Mouse (Mus musculus): ENCODE results near the gene Cox20. TPM values are rescaled to one million over a fixed set of nuclear protein-coding genes. Genes with fewer than 3 reads are reported as not detected.
A peak's percentile ranks its signal among the peaks of the same experiment; 100 is the strongest.

Cox20 gene
- total and polyA plus RNA-seq, 2 experiments from 2014 or later = 268 to 519 TPM

- H3K9ac ChIP-seq (replicated peaks; ENCODE audit: low read depth, low read length) = peak overlapping the region; percentile 84
- no peak for TF ChIP-seq CTCF (IDR thresholded peaks at IDR 0.05; ENCODE audit: low read depth)
- no peak for TF ChIP-seq EP300 (IDR thresholded peaks at IDR 0.05; ENCODE audit: low read depth)
- no peaks in the 10 kb centered on the region for H3K27me3 ChIP-seq (ENCODE audit: control insufficient read depth, insufficient read depth, low read length)
- peak overlapping the region; percentile 71 for H3K4me3 ChIP-seq (ENCODE audit: low read depth, low read length)
- ATAC-seq (ENCODE audit: insufficient read depth, low read depth) (no peak), DNase-seq (ENCODE audit: low spot score) (no peak)
- H3K4me2 ChIP-seq (ENCODE audit: low read depth, low read length) = peak overlapping the region; percentile 73
- peak overlapping the region; percentile 97 for H3K27ac ChIP-seq (ENCODE audit: low read depth)
- H3K4me1 ChIP-seq (ENCODE audit: control insufficient read depth, insufficient read depth) = peaks cover 16% of the 10 kb centered on the region
- 23% methylated on average over 10 of the region's 10 CpGs for WGBS
- H3K36me3 ChIP-seq (replicated peaks; ENCODE audit: control insufficient read depth, insufficient read depth, low read length) = peaks cover 19% of the 10 kb centered on the region
- H3K9me3 ChIP-seq (replicated peaks; ENCODE audit: control insufficient read depth, low read length) = no peaks in the 10 kb centered on the region
Measured at GRCm38 (mm10) chr1:178317275-178318001, 1.5 kb upstream of the Cox20 start.

- Histone ChIP-seq H3K9me3 (replicated peaks; ENCODE audit: control insufficient read depth, low read length) (no peaks in the 10 kb centered on the region), H3K4me2 (ENCODE audit: low read depth, low read length) (peak overlapping the region; percentile 73), H3K27me3 (ENCODE audit: control insufficient read depth, insufficient read depth, low read length) (no peaks in the 10 kb centered on the region), H3K4me3 (ENCODE audit: low read depth, low read length) (peak overlapping the region; percentile 71), H3K36me3 (replicated peaks; ENCODE audit: control insufficient read depth, insufficient read depth, low read length) (peaks cover 24% of the 10 kb centered on the region), H3K9ac (replicated peaks; ENCODE audit: low read depth, low read length) (peak overlapping the region; percentile 84), H3K27ac (ENCODE audit: low read depth) (peak overlapping the region; percentile 97), H3K4me1 (ENCODE audit: control insufficient read depth, insufficient read depth) (peaks cover 16% of the 10 kb centered on the region)
- peak; percentile 95 for DNase-seq (ENCODE audit: low spot score)
- under 1% methylated on average over 17 of the region's 17 CpGs for WGBS
- TF ChIP-seq EP300 (IDR thresholded peaks at IDR 0.05; ENCODE audit: low read depth) (no peak; the same call in none of the 2 replicates), CTCF (IDR thresholded peaks at IDR 0.05; ENCODE audit: low read depth) (no peak)
- ATAC-seq (ENCODE audit: insufficient read depth, low read depth) = peak; percentile 69
Measured at GRCm38 (mm10) chr1:178318002-178318388, 935 bp upstream of the Cox20 start.

DNA sequence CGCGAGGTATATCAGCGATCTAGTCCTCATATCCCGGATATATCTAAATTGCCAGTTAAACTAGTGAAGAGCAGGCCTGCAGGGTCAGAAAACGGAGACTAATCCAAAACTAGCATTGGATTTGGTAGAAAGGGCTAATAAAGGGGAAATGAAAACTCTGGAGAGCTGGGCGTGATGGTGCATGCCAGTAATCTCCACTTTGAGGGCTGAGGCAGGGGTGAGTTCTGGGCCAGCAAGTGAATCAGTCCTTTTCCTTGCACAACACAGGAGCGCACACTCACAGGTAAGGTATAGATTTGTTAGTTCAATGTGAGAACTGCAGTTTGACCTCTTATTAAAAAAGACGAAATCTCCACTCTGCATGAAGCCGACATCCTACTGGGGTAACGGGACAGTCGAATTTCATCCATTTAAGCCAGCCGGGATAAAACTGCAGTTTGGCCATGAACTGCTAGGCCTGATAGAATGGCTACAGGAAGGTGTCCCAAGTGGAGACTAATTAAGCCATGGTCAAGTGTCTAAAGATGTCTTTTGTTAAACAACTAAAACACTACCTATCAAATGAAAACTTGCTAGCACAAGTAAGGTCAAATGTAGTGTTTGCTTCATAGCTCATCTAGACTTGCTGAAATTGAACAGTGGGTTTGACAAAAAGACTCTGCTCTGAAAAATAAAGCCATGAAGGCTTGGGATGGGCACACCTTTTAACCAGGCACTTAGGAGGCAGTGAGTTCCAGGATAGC is 536 bp downstream of the Cox20 start:
- Histone ChIP-seq H3K9me3 (replicated peaks; ENCODE audit: control insufficient read depth, low read length) (no peaks in the 10 kb centered on the region), H3K4me1 (ENCODE audit: control insufficient read depth, insufficient read depth) (peaks cover 16% of the 10 kb centered on the region), H3K4me3 (ENCODE audit: low read depth, low read length) (peak overlapping the region; percentile 71), H3K9ac (replicated peaks; ENCODE audit: low read depth, low read length) (peak overlapping the region; percentile 84), H3K4me2 (ENCODE audit: low read depth, low read length) (peak overlapping the region; percentile 73), H3K27me3 (ENCODE audit: control insufficient read depth, insufficient read depth, low read length) (no peaks in the 10 kb centered on the region), H3K36me3 (replicated peaks; ENCODE audit: control insufficient read depth, insufficient read depth, low read length) (peaks cover 35% of the 10 kb centered on the region), H3K27ac (ENCODE audit: low read depth) (peak overlapping the region; percentile 97)
- WGBS = under 1% methylated on average over 12 of the region's 12 CpGs
- ATAC-seq (ENCODE audit: insufficient read depth, low read depth) (no peak), DNase-seq (ENCODE audit: low spot score) (no peak)
- no peak for TF ChIP-seq CTCF (IDR thresholded peaks at IDR 0.05; ENCODE audit: low read depth)
- no peak for TF ChIP-seq EP300 (IDR thresholded peaks at IDR 0.05; ENCODE audit: low read depth)

GRCm38 (mm10) chr1:178320038-178320722 is 1.2 kb downstream of the Cox20 start:
- no peaks in the 10 kb centered on the region for H3K27me3 ChIP-seq (ENCODE audit: control insufficient read depth, insufficient read depth, low read length)
- peak overlapping the region; percentile 97 for H3K27ac ChIP-seq (ENCODE audit: low read depth)
- ATAC-seq (ENCODE audit: insufficient read depth, low read depth) = no peak
- peak overlapping the region; percentile 71 for H3K4me3 ChIP-seq (ENCODE audit: low read depth, low read length)
- H3K9me3 ChIP-seq (replicated peaks; ENCODE audit: control insufficient read depth, low read length) = no peaks in the 10 kb centered on the region
- TF ChIP-seq EP300 (IDR thresholded peaks at IDR 0.05; ENCODE audit: low read depth) = no peak
- no peak for TF ChIP-seq CTCF (IDR thresholded peaks at IDR 0.05; ENCODE audit: low read depth)
- DNase-seq (ENCODE audit: low spot score) = no peak
- H3K4me1 ChIP-seq (ENCODE audit: control insufficient read depth, insufficient read depth) = peaks cover 16% of the 10 kb centered on the region
- peak overlapping the region; percentile 73 for H3K4me2 ChIP-seq (ENCODE audit: low read depth, low read length)
- H3K36me3 ChIP-seq (replicated peaks; ENCODE audit: control insufficient read depth, insufficient read depth, low read length) = peaks cover 42% of the 10 kb centered on the region
- 11% methylated on average over 8 of the region's 8 CpGs for WGBS
- peak overlapping the region; percentile 84 for H3K9ac ChIP-seq (replicated peaks; ENCODE audit: low read depth, low read length)

- peak; percentile 37 for DNase-seq (ENCODE audit: low spot score)
- TF ChIP-seq EP300 (IDR thresholded peaks at IDR 0.05; ENCODE audit: low read depth) (no peak), CTCF (IDR thresholded peaks at IDR 0.05; ENCODE audit: low read depth) (no peak)
- Histone ChIP-seq H3K4me1 (ENCODE audit: control insufficient read depth, insufficient read depth) (peaks cover 16% of the 10 kb centered on the region), H3K4me3 (ENCODE audit: low read depth, low read length) (peak overlapping the region; percentile 71), H3K9ac (replicated peaks; ENCODE audit: low read depth, low read length) (peak overlapping the region; percentile 84), H3K27ac (ENCODE audit: low read depth) (peak overlapping the region; percentile 97), H3K9me3 (replicated peaks; ENCODE audit: control insufficient read depth, low read length) (no peaks in the 10 kb centered on the region), H3K27me3 (ENCODE audit: control insufficient read depth, insufficient read depth, low read length) (no peaks in the 10 kb centered on the region), H3K36me3 (replicated peaks; ENCODE audit: control insufficient read depth, insufficient read depth, low read length) (peaks cover 44% of the 10 kb centered on the region), H3K4me2 (ENCODE audit: low read depth, low read length) (peak overlapping the region; percentile 73)
- ATAC-seq (ENCODE audit: insufficient read depth, low read depth) = no peak
- 26% methylated on average over 5 of the region's 5 CpGs for WGBS
Measured at GRCm38 (mm10) chr1:178320723-178321590, 2.0 kb downstream of the Cox20 start.
